15 mouse cellular contexts compared by ENCODE assay signal in genomic region chr2:157800288-157800687, GRCm38 (mm10).
DNase-seq lines count a peak whose midpoint lies in the region; ATAC-seq lines count a peak whose summit lies in the region.
"Had no signal": no experiment of that assay in that cellular context is flagged by ENCODE, and none has a peak within 500 bp of the region (broad histone marks: within the 10 kb centered on the region; RNA-seq: fewer than 3 reads in every experiment).

No protein-coding gene starts in this region.

- no peaks in the 10 kb centered on the region for H3K9me3 ChIP-seq in embryonic facial prominence, embryonic 10.5 days
- H3K9me3 ChIP-seq in forebrain, embryonic 10.5 days, result no peaks in the 10 kb centered on the region
- no peaks in the 10 kb centered on the region for H3K9me3 ChIP-seq in hindbrain, embryonic 14.5 days (ENCODE audit: control insufficient read depth, low read length)
- no peaks in the 10 kb centered on the region for H3K9me3 ChIP-seq in midbrain, embryonic 14.5 days (ENCODE audit: control insufficient read depth, low read length)
- H3K9me3 ChIP-seq: embryonic facial prominence, embryonic 15.5 days had no signal

- 86% methylated on average over 2 of the region's 2 CpGs for WGBS in embryonic facial prominence, embryonic 10.5 days
- 93% methylated on average over 2 of the region's 2 CpGs for WGBS in forebrain, embryonic 10.5 days
- 86% methylated on average over 2 of the region's 2 CpGs for WGBS in hindbrain, embryonic 14.5 days
- whole genome bisulfite sequencing in midbrain, embryonic 14.5 days, result 95% methylated on average over 2 of the region's 2 CpGs

- peak overlapping the region; percentile 83 for H3K27ac ChIP-seq in embryonic facial prominence, embryonic 10.5 days (replicated peaks)
- peak overlapping the region; percentile 86 for H3K27ac ChIP-seq in forebrain, embryonic 10.5 days
- H3K27ac ChIP-seq in hindbrain, embryonic 14.5 days, result peak overlapping the region; percentile 93
- H3K27ac ChIP-seq in midbrain, embryonic 14.5 days (replicated peaks; ENCODE audit: low read depth, low read length), result peak overlapping the region; percentile 95

- peaks cover 20% of the 10 kb centered on the region for H3K36me3 ChIP-seq in embryonic facial prominence, embryonic 10.5 days (replicated peaks)
- H3K36me3 ChIP-seq in forebrain, embryonic 10.5 days (replicated peaks), result peaks cover 11% of the 10 kb centered on the region
- no peaks in the 10 kb centered on the region for H3K36me3 ChIP-seq in hindbrain, embryonic 14.5 days (replicated peaks; ENCODE audit: control insufficient read depth, insufficient read depth)
- H3K36me3 ChIP-seq in midbrain, embryonic 14.5 days (ENCODE audit: control insufficient read depth, insufficient read depth, low read length), result peaks cover 6% of the 10 kb centered on the region; the same call in 1 of the 2 replicates

- peaks cover 35% of the 10 kb centered on the region for H3K4me1 ChIP-seq in embryonic facial prominence, embryonic 10.5 days
- peaks cover 48% of the 10 kb centered on the region for H3K4me1 ChIP-seq in forebrain, embryonic 10.5 days
- H3K4me1 ChIP-seq in hindbrain, embryonic 14.5 days (replicated peaks; ENCODE audit: control insufficient read depth, insufficient read depth, low read length), result peaks cover 35% of the 10 kb centered on the region
- peaks cover 46% of the 10 kb centered on the region for H3K4me1 ChIP-seq in midbrain, embryonic 14.5 days (ENCODE audit: control insufficient read depth, insufficient read depth, low read length)

- H3K9ac ChIP-seq in hindbrain, embryonic 14.5 days, result peak overlapping the region; percentile 55; the same call in 1 of the 2 replicates
- peak overlapping the region; percentile 56; the same call in 1 of the 2 replicates for H3K9ac ChIP-seq in midbrain, embryonic 14.5 days (replicated peaks; ENCODE audit: low read length)
- H3K9ac ChIP-seq: embryonic facial prominence, embryonic 15.5 days had no signal

- peak; percentile 41 for DNase-seq in embryonic facial prominence, embryonic 10.5 days (ENCODE audit: low spot score)
- no peak for DNase-seq in forebrain, embryonic 10.5 days (ENCODE audit: extremely low spot score, low spot score)
- DNase-seq in hindbrain, embryonic 14.5 days (ENCODE audit: low spot score), result no peak
- DNase-seq in midbrain, embryonic 14.5 days, result no peak
- no peak for DNase-seq in retina, embryonic 14.5 days (ENCODE audit: low spot score)
- DNase-seq in natural killer cell, adult 2 months (ENCODE audit: low spot score in 2 of 2), result no peak
- DNase-seq in left cerebral cortex, postnatal 4 days, result no peak
- DNase-seq: adrenal gland, postnatal 14 days; lung, adult 18-20 months; right cerebral cortex, postnatal 25 days; thymus, postnatal 36 days had no signal

- no peak for ATAC-seq in hindbrain, embryonic 14.5 days (ENCODE audit: low FRiP score)
- ATAC-seq in midbrain, embryonic 14.5 days (ENCODE audit: low FRiP score, low TSS enrichment), result no peak
- ATAC-seq: CD4-positive, CD25-positive, alpha-beta regulatory T cell, adult 4 months; Patski had no signal

- H3K4me3 ChIP-seq in embryonic facial prominence, embryonic 10.5 days, result no peak overlapping the region
- peak overlapping the region; percentile 13; the same call in 1 of the 2 replicates for H3K4me3 ChIP-seq in forebrain, embryonic 10.5 days
- no peak overlapping the region for H3K4me3 ChIP-seq in hindbrain, embryonic 14.5 days (replicated peaks; ENCODE audit: low read length)
- no peak overlapping the region for H3K4me3 ChIP-seq in midbrain, embryonic 14.5 days (replicated peaks; ENCODE audit: low read depth, low read length)
- H3K4me3 ChIP-seq: embryonic facial prominence, embryonic 15.5 days had no signal

- intact Hi-C loops in left cerebral cortex, postnatal 4 days (cut with DNase I), result no loop called here

- H3K4me2 ChIP-seq in hindbrain, embryonic 14.5 days (replicated peaks), result no peak overlapping the region
- no peak overlapping the region for H3K4me2 ChIP-seq in midbrain, embryonic 14.5 days (ENCODE audit: low read length)
- H3K4me2 ChIP-seq: embryonic facial prominence, embryonic 15.5 days; heart, embryonic 11.5 days had no signal

- H3K27me3 ChIP-seq in embryonic facial prominence, embryonic 10.5 days (replicated peaks; ENCODE audit: low read depth, poor library complexity, severe bottlenecking), result 0 out of 2 replicates have a peak, but pooled peaks cover 3% of the 10 kb centered on the region
- 0 out of 2 replicates have a peak, but pooled peaks cover 10% of the 10 kb centered on the region for H3K27me3 ChIP-seq in forebrain, embryonic 10.5 days (ENCODE audit: poor library complexity, severe bottlenecking)
- H3K27me3 ChIP-seq in hindbrain, embryonic 14.5 days (ENCODE audit: control insufficient read depth, insufficient read depth, low read length), result peaks cover 11% of the 10 kb centered on the region; the same call in 1 of the 2 replicates
- H3K27me3 ChIP-seq in midbrain, embryonic 14.5 days (ENCODE audit: control insufficient read depth, insufficient read depth, low read length), result no peaks in the 10 kb centered on the region
- H3K27me3 ChIP-seq: embryonic facial prominence, embryonic 15.5 days; Patski had no signal
